Mouse (Mus musculus): ENCODE measurements at regions not wholly inside any gene's neighbourhood (a gene's known extent, or its start where the extent isn't known, plus 50 kb on each side); places are given as distances from the start of the nearest gene placed in this dataset.
A peak's percentile ranks its signal among the peaks of the same experiment; 100 is the strongest.
"Not testable (repeated sequence)": the region's sequence is repeated elsewhere in the genome, so short reads cannot be mapped to it uniquely, and the experiment has no call there.

- DNase-seq, result peak; percentile 5 to 36
Measured at GRCm38 (mm10) chr9:25655767-25656513, 174.6 kb downstream of the Eepd1 start.

DNA sequence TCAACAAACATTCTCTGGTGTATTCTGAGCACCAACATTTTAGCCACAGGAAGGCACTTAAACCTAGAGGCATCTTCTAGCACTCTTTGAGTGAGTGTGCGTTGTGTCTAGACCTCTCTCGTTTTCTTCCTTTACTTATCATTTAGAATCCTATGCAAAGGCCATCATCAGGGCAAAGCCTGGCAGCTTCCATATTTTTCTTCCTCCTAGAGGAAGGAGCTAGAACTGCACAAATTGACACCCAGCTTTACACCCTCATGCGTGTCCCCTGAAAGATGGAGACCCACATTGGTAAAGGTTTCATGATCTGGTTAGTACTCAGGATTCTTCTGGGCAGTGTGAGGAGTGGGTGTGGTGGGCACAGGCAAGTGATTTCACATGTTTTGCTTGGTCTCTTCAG, 175.2 kb downstream of the Eepd1 start:
- no peak for DNase-seq

GRCm38 (mm10) chr9:25683635-25684333, 202.4 kb downstream of the Eepd1 start:
- no peak for DNase-seq

DNA sequence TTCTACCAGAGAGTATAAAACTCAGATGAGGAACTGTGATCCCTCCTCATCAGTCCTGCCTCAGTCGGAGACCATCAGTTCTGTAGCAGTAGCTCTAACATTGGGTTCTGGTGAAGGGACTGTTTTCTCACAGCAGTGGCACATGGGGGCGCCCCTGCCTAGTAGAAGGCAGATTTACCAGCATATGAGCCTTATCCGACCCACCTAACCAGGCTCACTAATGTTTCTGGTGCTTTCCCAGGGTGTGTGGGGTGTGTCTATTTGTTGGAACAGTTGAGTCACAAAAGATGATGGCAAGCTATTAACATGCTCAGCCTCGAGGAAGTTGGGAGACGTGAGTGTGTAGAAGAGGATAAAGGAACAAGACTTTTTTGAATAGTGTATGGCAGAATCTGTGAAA, 212.3 kb downstream of the Eepd1 start:
- DNase-seq, result peak; percentile 11 to 31

- no peak for DNase-seq
Measured at GRCm38 (mm10) chr9:25695018-25695417, 213.7 kb downstream of the Eepd1 start.

GRCm38 (mm10) chr9:25713636-25714035, 232.3 kb downstream of the Eepd1 start:
- DNase-seq, result no peak

GRCm38 (mm10) chr9:25744162-25744561, 262.8 kb downstream of the Eepd1 start:
- no peak for DNase-seq

GRCm38 (mm10) chr9:25751138-25751537, 269.8 kb downstream of the Eepd1 start:
- DNase-seq, result no peak

GRCm38 (mm10) chr9:25773899-25774298, 292.6 kb downstream of the Eepd1 start:
- DNase-seq, result no peak

DNA sequence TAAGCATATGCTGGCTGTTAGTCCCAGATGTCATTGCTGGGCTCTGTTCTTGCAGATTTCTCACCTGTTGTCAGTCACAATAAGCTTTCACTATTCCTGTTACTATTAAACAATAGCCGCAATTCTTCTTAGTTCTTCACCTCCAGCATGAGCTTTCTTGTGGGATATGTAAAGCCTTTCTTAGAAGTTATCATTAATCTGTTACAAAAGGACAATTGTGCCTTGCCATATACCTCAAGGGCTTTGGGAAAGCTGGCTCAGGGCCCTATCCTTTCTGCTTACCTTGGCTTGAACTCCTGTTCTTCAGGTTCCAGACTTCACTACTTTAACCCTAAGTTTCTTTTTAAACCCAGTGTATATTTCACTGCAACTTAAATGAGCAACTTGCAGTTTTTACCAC, 301.3 kb downstream of the Eepd1 start:
- DNase-seq, result no peak

DNA sequence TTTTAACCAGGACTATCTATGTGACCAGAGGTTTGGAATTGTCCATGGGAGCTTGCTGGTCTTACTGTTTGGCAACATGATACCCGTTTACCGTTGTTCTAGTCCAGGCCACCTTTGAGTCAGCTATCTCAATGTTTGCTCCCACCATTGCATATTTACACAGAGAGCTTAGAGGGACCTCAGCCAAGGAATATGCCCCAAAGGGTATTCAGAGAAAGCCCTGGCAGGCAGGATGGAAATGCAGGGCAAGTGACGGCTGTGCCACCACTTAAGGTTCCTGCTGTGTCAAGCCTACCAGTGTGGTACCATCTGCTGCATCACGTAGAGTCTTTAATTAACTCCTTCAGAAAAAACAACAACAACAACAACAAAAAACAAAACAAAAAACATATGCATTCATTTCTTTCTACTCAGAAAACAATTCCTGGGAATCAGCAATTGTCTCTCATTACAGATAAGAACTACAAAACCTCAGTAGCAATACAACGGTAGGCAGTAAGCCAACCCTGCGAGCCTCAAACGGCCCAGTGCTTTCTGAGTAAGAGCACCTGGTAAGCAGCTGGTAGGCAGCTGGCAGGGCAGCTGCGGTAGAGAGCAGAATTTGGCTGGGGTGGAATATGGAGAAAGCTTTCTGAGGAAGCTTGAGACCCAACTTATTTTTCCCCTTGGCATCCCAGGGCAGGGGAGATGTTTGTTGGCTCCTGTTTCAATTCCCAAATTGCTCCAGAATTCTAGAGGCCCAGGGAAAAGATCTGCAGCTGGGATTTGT, 314.0 kb downstream of the Eepd1 start:
- no peak for DNase-seq

GRCm38 (mm10) chr9:25809562-25809961, 328.2 kb downstream of the Eepd1 start:
- DNase-seq, result no peak

GRCm38 (mm10) chr9:25833295-25833694, 351.9 kb downstream of the Eepd1 start:
- no peak for DNase-seq

GRCm38 (mm10) chr9:25849914-25850313, 368.6 kb downstream of the Eepd1 start:
- DNase-seq, result not testable (repeated sequence)

- not testable (repeated sequence) for DNase-seq
Measured at GRCm38 (mm10) chr9:25850608-25851007, 369.3 kb downstream of the Eepd1 start.

DNA sequence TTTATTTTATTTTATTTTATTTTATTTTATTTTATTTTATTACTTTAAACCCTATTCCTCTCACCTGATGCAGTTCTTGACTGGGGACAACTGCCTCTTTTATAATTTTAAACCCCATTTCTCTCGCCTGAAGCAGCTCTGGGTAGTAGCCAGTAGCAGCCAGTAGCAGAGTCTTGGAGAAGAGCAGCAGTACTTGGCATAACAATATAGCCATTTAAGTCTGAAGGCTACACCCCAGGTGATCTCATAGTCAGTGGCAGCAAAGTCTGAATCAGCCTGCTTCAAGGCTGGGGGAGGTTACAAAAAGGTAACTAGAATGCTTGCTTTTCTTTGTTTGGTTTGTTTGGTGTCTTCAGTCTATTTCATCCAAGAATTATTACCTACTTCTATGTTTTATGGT, 373.2 kb downstream of the Eepd1 start:
- DNase-seq, result no peak

GRCm38 (mm10) chr9:25870260-25870659, 388.9 kb downstream of the Eepd1 start:
- DNase-seq, result no peak

DNA sequence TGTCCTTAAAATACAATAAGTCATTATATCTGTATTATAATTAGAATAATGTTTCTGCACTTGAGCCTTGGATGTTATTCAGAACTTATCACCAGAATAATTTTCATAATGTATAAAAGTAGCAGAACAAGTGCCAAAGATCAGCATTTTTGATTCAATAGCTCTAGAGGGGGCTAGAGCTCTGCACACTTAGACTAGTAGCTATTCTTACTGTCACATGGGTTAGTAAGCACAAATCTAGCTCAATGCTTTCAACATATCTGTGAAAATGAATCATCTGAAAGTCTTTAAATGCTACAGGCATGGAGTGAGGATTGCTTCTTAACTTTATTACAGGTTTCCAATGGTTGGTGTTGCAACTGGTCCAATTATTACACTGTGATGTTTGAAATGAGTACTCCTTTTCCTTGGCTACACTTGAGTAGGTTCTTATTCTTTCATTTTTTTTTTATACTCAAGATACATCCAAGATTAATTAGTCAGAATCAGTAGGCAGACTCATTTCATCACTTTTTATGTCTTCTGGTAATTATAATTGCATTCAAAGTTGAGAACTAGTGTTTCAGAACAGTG, 415.1 kb downstream of the Eepd1 start:
- no peak for DNase-seq
